Mouse (Mus musculus) left cerebral cortex, postnatal 4 days (tissue): Measurements from ENCODE around the gene Mrpl3. TPM values are rescaled to one million over a fixed set of nuclear protein-coding genes. Genes with fewer than 3 reads are reported as not detected.

ENCODE experiments used
- DNase-seq: peaks from one replicate; pipeline ENCODE4 v3.0.0-alpha.2; 2022
- intact Hi-C: fragments of 180-260 bp; cut with DNase I; formaldehyde crosslinking; loops from one replicate; pipeline ENCODE4 v1.15.1; 2025
- total RNA-seq, 2 experiments: library from RNA; stranded (reverse); gene quantifications; 2 replicates each; pipeline ENCODE4 v1.2.3; 2021

The Mrpl3 gene
- total RNA-seq, result 10 to 100 TPM; 73.7 to 76.5 TPM

DNA sequence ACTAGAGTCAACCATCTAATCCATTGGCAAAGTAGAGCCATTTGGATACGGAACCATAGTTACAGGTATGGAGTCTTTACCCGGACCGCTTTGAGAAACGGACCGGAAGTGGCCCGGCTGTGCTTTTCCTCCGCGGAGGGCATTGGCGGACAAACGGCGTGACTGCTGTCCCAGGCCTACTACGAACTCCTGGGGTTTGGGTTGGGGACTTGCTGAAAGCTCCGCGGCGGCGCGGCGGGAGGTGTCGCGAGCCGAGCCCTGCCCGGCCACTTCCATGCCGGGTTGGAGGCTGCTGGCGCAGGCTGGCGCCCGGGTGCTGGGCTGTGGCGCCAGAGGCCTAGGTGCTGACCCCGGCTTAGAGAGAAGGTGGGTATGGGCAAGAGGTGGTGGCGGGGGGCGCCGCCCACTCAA lies at the start of gene Mrpl3:
Mrpl3 (plus strand) TSS at position 93 of the 411 bp plus-strand sequence.
- peak; percentile 79 for DNase-seq

DNA sequence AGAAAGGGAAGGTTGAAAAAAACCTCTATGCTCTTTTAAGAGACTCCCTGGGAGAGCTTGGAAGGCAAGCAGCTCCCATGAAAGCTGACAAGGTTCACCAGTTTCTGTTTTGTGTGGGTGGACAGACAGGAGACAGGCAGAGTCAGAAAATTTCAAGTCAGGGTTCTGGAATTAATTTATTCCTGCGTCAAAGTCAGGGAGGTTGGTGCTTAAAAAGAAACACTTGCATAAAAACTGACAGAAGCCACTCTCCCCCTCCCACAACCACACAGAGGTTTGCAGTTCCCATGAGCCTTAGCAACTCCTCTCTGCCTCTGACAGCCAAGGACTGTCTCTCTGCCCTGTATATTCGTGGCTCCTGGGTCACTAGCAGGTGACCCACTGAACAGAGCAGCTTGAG lies 42.3 kb upstream of the Mrpl3 start:
- DNase-seq, result no peak
- intact Hi-C loops, result no loop called here

More for the DNA sequence above, at the start of gene Mrpl3:
- intact Hi-C loops, result loop anchor here (10.0 kb wide), 1 partner anchor 322 kb away; no protein-coding TSS in a partner anchor

DNA sequence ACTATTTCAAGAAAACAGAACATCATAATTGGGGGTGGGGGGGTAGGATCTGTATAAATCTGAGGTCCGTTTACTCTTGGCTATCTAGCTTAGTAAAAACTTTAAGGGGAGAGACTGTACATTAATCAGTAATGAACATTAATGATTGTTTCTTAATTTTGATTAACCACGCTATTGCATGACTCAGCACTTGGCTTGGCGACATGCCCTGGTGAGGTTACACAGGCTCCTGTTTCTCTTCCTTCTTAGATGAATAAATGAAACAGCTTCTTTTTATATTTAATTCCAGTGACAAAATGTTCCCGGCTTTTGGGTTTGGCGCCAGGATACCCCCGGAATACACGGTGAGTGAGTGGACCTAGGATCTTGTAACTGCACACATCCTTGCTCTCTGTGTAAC lies 34.9 kb upstream of the Mrpl3 start:
- DNase-seq, result no peak
- intact Hi-C loops, result no loop called here

DNA sequence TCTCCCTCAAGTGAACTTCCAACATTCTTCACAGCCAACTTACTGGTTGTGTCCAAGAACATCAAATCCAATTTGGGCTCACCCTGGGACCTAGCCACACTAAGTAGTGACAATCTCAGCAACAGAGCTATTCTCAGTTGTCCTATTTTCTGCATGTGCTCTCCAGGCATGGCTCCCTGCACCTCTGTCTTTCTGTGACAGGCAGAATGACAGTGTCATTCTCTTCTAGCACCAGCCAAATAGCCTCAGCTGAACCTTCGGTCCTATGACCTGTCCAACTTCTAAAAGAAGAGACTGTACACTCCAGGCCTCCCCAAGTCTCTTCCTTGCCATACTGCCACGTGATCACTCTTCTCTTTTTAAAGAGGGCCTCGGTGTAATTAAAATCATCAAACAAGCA lies 24.7 kb upstream of the Mrpl3 start:
- intact Hi-C loops, result no loop called here
- no peak for DNase-seq

DNA sequence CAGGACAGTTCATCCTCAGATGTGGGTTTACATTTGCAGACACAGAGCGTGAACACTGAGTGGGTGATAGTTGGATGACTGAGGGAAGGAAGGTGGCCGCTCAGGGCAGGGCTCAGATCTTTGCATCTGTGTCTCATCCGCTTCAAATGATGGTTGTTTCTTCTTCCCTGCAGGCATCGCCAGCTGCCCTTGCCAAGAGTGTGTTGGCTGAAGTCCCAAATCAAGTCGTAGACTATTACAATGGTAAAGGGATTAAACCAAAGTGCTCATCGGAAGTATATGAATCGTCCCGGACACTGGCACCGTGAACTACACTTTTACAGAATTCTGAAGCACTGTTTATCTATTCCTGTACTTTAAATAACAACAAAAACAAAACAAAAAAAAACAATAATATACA lies 20.5 kb upstream of the Mrpl3 start:
- peak; percentile 58 for DNase-seq
- intact Hi-C loops, result no loop called here

DNA sequence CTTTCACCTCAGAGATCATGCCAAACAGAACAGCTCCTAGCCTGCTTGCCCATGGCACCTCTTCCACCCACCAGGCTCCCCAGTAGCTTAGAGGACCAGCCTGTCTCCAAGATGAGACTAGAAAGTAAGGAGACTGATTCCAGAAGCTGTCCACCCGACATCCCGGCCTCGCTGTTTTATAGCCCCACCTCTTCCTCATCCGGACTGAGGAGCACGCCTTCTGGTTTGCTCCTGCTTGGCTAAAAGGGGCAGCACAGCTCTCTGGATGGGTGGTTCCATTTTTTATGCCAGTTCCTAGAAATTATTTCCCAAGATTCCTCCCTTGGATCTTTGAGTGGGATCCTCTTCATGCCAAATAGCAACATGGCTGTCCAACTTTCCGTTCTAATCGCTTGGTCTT lies 19.4 kb upstream of the Mrpl3 start:
- no peak for DNase-seq
- intact Hi-C loops, result no loop called here

DNA sequence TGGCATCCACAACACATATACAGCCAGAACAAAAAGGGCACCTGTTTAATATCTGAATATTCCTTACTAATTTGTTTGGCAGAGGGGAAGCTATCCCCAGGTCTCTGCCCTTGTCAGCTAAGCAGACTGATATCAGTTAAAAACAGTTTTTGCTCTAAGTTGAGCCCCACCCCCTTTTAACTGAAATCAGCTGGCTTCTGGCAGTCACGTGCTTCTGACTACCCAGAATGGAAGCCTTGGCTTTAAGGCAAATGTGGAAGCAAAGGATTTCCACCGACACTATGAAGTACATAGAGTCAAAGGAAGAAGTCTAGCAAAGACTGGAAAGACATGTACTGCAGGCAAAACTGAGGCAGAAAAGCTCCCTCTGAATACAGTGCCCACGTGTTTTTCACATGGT lies 15.2 kb upstream of the Mrpl3 start:
- DNase-seq, result no peak
- intact Hi-C loops, result no loop called here

DNA sequence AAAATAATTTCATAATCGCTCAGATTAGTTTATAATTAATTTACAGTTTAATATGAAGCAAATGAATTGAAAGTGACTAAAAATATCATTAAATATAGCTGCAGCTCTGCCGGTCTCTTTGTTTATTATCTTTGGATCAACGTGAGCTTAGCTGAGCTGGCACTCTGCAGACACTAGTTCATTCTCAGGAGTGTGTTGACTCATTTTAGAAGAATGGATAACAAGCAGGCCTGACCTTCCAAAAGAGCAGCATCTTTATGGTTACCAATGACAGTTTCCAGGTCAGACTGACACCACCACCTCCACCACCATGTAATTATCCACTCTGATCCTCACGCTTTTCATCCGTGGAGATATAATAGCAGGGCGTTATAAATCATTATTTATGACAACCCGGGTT lies 7.0 kb upstream of the Mrpl3 start:
- no peak for DNase-seq
- intact Hi-C loops, result no loop called here

DNA sequence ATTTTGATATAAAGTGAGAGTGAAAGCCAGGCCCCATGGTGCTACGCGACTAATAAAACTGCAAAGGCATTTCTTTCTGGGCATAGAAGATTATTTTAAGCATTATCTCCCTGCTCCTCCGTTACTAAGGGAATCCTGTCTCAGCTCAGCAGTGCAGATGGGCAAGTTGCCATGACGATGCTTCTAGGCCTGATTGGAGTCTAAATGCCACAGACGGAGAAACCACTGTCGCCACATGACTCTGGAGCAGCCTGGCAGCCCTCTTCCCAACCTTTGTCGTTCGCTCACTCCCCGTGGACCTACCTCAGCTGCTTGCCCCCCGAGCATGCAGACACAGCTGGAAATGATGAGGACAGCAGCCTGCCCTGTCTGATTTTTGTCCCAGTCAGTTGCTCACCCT lies 4.7 kb upstream of the Mrpl3 start:
- DNase-seq, result peak; percentile 77
- intact Hi-C loops, result no loop called here

DNA sequence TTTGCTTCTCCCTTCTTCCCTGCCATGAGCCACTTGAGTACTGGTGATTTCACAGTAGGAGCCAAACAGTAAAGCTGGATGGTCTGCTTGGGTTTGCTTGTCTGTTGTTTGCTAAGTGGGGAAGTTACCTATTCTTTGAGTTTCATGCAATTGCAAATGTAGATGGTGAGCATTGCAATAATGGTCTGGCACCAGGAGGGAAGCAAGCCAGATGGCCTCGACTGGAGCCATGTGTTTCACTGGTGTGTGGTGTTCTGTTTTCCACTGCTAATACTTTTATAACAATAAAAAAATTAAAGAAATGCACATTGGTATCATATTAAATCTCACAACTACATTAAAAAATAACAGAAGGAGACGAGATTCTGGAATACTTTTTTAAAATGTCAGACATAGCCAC lies 3.4 kb upstream of the Mrpl3 start:
- no peak for DNase-seq
- intact Hi-C loops, result loop anchor here (10.0 kb wide), 1 partner anchor 325 kb away; no protein-coding TSS in a partner anchor

DNA sequence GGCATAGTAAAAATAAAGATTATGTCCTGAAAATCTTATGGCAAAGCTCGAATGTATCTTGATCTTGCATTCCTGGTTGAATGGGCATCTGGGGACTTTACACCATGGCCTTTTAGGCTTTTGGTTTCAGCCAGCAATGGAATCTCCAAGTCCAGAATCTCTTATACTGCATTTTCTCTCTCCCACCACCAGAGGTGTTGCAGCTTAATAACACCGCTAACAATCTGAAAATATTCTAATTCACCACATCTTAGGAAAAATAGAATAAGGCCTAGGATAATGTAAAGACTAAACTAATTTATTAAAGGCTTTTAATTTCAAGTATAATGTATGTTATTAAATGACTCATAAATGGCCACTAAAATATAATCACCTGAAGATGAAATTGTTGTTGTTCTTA lies 2.8 kb upstream of the Mrpl3 start:
- intact Hi-C loops, result loop anchor here (10.0 kb wide), 1 partner anchor 325 kb away; no protein-coding TSS in a partner anchor
- no peak for DNase-seq

DNA sequence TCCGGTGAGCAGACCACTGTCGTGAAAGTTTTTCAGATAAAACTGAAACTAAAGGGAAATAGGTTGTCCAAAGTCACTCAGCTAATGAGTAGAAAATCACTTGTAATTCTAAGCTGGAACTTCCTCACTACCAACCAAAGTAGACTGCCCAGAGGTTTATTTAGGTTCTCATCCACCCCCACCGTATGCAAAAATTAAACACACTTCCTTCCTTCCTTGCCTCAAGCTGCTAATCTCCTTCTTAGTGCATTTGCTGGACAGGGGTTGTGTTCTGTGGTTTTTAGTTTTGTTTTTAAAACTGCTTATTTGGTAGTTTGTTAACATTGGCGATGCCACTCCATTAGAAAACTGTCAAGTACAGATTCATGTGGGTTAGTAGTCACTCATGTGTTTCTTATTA lies 773 bp downstream of the Mrpl3 start:
- intact Hi-C loops, result loop anchor here (10.0 kb wide), 1 partner anchor 321 kb away; no protein-coding TSS in a partner anchor
- no peak for DNase-seq

DNA sequence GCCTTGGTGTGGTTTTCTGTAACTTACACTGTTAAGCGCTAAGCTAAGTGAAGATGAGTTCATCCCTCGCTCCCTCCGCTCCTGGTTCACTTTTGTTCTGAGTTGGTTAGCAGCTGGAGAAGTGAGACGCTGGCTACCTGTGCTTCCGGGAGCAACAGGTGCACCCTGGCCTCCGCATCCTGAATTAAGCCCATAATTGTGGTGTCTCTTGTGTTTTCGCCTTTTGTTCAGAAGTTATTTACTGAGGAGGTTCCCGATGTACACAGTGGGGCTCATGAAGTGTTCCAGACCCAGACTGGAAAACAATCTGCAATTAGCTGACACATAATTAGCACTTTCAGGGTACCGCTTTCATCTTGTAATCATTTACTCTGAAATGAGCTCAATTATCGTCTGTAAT lies 16.1 kb downstream of the Mrpl3 start:
- no peak for DNase-seq
- intact Hi-C loops, result loop anchor here (10.0 kb wide), 1 partner anchor 494 kb away; no protein-coding TSS in a partner anchor

DNA sequence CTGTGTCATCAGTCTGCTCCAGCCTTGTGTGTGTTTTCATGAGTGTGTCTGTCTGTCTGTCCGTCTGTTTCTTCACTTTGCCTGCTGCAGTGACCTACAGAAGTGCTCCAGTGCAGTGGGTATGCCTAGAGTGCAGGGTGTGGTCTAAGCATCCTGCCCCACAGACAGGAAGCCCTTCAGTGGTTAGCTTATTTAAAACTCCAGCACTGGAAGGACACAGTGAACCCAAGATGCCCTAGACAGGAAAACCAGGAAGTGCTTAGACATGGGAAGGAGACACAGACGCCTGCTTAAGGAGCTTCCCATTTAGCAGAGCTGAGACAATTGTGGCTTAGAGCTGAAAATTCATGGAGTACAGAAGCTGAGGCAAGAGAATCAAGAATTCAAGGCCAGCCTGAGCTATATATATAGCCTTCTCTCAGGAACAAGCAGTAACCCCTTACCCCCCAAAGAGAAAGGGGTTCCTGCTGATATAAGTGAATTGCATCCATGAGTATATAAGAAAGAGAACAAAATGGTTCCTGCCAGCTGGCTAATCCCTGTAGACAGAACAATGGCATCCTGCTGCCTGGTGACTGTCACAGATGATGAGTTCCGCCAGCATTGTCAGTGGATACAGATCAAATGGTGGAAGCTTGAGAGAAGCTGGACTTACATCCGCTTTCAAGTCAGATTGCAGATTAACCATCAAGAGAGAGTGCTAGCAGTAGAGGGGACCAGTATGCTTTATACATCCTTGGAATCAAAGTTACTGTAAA lies 20.1 kb downstream of the Mrpl3 start:
- no peak for DNase-seq
- intact Hi-C loops, result no loop called here

DNA sequence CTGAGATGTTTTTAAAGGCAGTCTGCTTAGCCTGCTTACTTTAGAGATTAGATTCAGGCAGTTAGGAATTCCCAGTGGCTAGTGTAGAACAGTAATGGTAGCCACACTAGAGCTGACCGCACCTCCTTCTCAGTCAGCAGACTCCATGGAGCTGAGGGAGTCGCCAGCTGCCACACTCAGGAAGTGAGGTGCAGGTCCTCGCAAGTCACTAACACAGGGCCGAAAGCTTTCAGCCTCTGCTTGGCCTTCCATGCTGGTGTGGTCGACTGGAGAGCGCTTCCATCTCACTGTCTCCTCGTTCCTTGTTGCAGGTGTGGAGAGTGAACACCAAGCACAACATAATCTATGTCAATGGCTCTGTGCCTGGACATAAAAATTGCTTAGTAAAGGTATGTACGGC lies 21.8 kb downstream of the Mrpl3 start:
- no peak for DNase-seq
- intact Hi-C loops, result no loop called here

DNA sequence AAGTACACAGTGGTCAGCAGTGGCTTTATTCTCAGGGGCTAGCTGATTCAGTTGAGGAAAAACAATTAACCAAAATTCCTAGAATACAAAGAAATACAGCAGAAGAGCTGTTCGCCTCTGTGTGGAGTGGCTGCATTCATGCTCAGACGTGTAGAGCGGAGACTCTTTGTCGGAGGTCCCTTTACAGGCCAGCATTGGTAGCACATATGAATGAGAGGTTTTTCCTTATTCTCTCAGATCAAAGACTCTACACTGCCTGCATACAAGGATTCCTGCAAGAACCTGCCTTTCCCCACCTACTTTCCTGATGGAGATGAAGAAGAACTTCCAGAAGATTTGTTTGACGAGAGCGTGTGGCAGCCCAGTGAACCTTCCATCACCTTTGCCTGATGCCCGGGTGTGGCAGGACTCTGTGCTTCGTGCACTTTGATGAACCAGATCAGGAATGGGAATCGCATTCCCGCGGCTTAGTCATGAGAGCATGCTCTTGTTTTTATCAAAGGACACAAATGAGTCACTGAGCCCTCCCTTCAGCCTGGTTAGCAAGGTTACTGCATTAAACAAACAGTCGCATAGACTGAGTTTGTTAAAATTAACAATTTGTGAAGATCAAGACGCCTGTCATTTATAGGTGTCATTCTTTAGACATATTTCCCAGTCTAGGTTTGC lies 23.9 kb downstream of the Mrpl3 start:
- no peak for DNase-seq
- intact Hi-C loops, result no loop called here

DNA sequence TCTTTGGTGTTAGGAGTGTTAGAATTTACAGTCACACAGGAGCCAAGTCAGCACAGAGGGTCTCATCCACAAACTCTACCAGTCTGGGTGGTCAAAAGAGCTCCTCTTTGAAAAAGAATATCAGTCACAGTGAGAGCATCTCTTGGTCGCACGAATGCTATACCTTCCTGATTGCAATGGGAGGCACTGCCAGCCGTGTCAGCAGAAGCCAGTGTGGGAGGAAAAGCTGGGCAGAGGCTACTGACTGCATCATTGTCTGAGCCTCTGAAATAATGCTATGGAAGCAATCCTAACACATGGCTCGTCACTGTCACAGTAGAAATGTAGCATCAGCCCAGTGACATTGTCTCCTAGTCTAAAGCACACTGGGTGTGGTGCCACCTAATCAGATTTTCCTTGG lies 25.4 kb downstream of the Mrpl3 start:
- DNase-seq, result no peak
- intact Hi-C loops, result no loop called here

DNA sequence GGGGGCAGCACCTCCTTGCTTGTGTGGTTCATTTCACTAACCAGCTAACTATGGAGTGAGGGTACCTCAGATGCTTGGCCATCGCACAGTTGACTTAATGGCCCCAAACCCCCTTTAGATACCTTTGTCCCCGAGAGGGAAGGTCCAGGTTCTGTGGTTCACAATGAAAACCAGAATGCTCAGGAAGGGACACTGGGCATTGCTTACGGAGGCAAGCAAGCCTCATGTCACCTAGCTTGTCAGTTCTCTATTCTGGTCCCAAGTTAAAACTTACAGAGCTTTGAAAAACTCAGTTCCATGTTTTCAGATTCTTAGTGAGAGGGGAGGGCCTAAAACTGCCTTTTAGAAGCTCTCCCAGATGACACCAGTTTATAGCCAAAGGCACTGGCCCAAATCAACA lies 27.2 kb downstream of the Mrpl3 start:
- DNase-seq, result no peak
- intact Hi-C loops, result no loop called here

DNA sequence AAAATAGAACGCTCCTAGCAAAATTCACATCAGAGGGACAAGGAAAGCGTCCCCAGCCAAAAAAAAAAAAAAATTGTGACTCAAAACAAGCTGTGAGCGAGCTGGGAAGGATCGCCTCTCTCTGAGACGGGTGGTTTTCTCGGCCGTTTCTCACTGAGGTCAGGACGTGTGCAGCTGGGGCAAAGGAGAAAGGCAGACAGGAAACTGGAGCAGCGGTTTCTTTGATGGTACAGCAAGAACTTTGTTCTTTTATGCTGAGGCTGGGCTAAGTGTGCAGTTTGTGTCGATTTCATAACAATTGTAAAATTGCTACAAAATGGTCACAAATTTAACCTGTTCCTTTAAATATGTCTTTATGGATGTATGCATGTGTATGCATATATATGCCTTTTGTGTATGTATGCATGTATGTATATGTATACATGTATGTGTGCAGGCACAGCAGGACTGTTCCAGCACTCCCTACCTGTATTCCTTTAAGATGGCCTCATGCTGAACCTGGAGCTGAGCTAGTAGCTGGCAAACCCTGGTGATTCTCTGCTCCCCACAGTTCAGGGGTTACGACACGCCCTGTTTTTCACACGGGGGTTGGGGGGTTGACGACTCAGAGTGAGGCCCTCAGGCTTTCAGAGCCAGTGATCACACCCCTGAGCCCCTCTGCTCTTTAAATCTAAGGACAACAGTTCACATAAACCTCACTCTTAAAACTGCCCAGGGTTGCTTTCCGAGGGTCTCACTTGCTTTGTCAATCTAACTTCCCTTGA lies 48.0 kb downstream of the Mrpl3 start:
- DNase-seq, result no peak
- intact Hi-C loops, result no loop called here

DNA sequence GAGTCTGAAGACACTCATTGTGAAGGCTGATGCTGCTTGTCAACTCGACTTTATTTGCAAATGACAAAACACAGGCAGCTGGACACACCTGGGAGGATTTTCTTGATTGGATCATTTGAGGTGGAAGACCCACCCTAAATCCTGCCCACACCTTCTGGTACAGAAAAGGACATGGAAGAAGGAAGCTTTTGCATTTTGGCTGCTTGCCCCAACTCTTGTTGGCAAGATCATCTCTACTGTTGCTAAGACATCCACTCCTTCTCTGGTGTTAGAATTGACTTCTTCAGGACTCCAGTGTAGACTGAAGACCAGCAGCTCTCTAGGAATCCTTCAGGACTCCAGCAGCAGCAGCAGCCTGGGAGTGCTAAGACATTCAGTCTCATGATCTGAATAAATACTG lies 48.9 kb downstream of the Mrpl3 start:
- intact Hi-C loops, result no loop called here
- DNase-seq, result no peak

DNA sequence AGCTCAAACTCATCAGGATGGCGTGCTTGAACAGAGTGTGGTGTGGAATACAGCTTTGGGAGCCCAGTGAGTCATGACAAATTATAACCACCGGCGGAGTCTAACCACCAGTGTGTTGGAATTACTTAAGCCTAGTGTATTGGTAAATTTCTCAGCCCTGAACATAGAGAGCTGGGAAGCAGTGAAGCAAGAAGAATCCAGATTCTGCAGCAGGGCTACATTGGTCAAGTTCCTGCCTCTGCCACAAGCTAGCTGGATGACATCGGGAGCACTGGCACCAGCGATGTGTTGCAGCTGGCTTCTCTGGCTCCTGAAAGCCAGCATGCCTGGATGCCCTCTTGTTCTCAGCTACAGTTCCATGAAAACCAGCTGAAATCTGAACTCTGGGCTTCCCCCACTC lies 50.9 kb downstream of the Mrpl3 start:
- DNase-seq, result peak; percentile 11
- intact Hi-C loops, result no loop called here
